Mouse (Mus musculus) adrenal gland, postnatal 10 days (tissue): Measurements from ENCODE around the gene Olfr1019. TPM values are rescaled to one million over a fixed set of nuclear protein-coding genes. Genes with fewer than 3 reads are reported as not detected.

ENCODE experiments used
- DNase-seq: peaks from one replicate; pipeline ENCODE4 v3.0.0; 2021; ENCODE audit warnings: mixed read lengths
- long read RNA-seq, 2 experiments: library from polyadenylated mRNA; stranded (forward); transcript quantifications; one replicate each; pipeline ENCODE4 v2.0.0; 2021
- total RNA-seq, 2 experiments: library from RNA; stranded (reverse); gene quantifications; 2 replicates each; pipeline ENCODE4 v1.2.3; 2021

Gene Olfr1019
- not detected for total RNA-seq
- long read RNA-seq, experiment 1: 0 reads
- long read RNA-seq, experiment 2: 0 reads

GRCm38 (mm10) chr2:85845383-85845782 lies at the start of gene Olfr1019:
TSS of gene Olfr1019 (minus strand) at chr2:85845483.
- DNase-seq: no peak

- no peak for DNase-seq
These were observed 40.1 kb upstream of the Olfr1019 start, which contains the start of gene Olfr1023 for GRCm38 (mm10) chr2:85885340-85885739. TSS of gene Olfr1023 (plus strand) at chr2:85885640.

GRCm38 (mm10) chr2:85868294-85868693 lies 23.0 kb upstream of the Olfr1019 start, which contains the start of gene Olfr1022:
TSS of gene Olfr1022 (plus strand) at chr2:85868594.
- DNase-seq: no peak

- DNase-seq: no peak
These were observed 1.4 kb upstream of the Olfr1019 start, which contains the start of gene Olfr1020 for GRCm38 (mm10) chr2:85846730-85847129. TSS of gene Olfr1020 (plus strand) at chr2:85847030.

GRCm38 (mm10) chr2:85818179-85818578 lies 27.1 kb downstream of the Olfr1019 start, which contains the start of gene Olfr1018:
TSS of gene Olfr1018 (plus strand) at chr2:85818479.
- no peak for DNase-seq

- DNase-seq: no peak
These were observed 40.8 kb downstream of the Olfr1019 start for GRCm38 (mm10) chr2:85804501-85804900.

- no peak for DNase-seq
These were observed 42.8 kb downstream of the Olfr1019 start, which contains the start of gene Olfr1016 for GRCm38 (mm10) chr2:85802444-85802843. TSS of gene Olfr1016 (minus strand) at chr2:85802544.

- DNase-seq: no peak
These were observed 53.0 kb downstream of the Olfr1019 start for GRCm38 (mm10) chr2:85792331-85792730.

Other genes starting within 250 kb of the Olfr1019 start
- not detected for gene Olfr1000, start 233.6 kb downstream of the Olfr1019 start, total RNA-seq
- not detected for gene Olfr1002, start 194.8 kb downstream of the Olfr1019 start, total RNA-seq
- not detected for gene Olfr154, start 181.0 kb downstream of the Olfr1019 start, total RNA-seq
- not detected for gene Olfr1006, start 166.7 kb downstream of the Olfr1019 start, total RNA-seq
- gene Olfr1008, start 156.1 kb downstream of the Olfr1019 start, total RNA-seq: not detected
- under 1 TPM in 1 of 2 experiments, not detected in 1; 0.24 TPM for gene Olfr1009, start 130.1 kb downstream of the Olfr1019 start, total RNA-seq
- not detected for gene Olfr1012, start 82.7 kb downstream of the Olfr1019 start, total RNA-seq
- gene Olfr1013, start 78.4 kb downstream of the Olfr1019 start, total RNA-seq: under 1 TPM; 0.12 to 0.15 TPM
- not detected for gene Olfr1014, start 72.8 kb downstream of the Olfr1019 start, total RNA-seq
- gene Olfr1015, start 63.5 kb downstream of the Olfr1019 start, total RNA-seq: not detected
- not detected for gene Olfr1016, start 42.9 kb downstream of the Olfr1019 start, total RNA-seq
- not detected for gene Olfr1018, start 27.0 kb downstream of the Olfr1019 start, total RNA-seq
- gene Olfr1020, start 1.5 kb upstream of the Olfr1019 start, total RNA-seq: not detected
- gene Olfr1022, start 23.1 kb upstream of the Olfr1019 start, total RNA-seq: not detected
- not detected for gene Olfr1023, start 40.2 kb upstream of the Olfr1019 start, total RNA-seq
- gene Olfr1024, start 59.6 kb upstream of the Olfr1019 start, total RNA-seq: not detected
- not detected for gene Olfr1025-ps1, start 69.7 kb upstream of the Olfr1019 start, total RNA-seq
- gene Olfr1026, start 76.1 kb upstream of the Olfr1019 start, total RNA-seq: not detected
- not detected for gene Olfr1028, start 105.0 kb upstream of the Olfr1019 start, total RNA-seq
- gene Olfr1029, start 128.4 kb upstream of the Olfr1019 start, total RNA-seq: not detected
- gene Olfr1030, start 133.8 kb upstream of the Olfr1019 start, total RNA-seq: not detected
- gene Olfr1031, start 144.8 kb upstream of the Olfr1019 start, total RNA-seq: not detected
- gene Olfr1032, start 160.1 kb upstream of the Olfr1019 start, total RNA-seq: not detected
- gene Olfr1033, start 175.2 kb upstream of the Olfr1019 start, total RNA-seq: 1 to 10 TPM; 2.8 to 3.9 TPM
- under 1 TPM; 0.12 to 0.15 TPM for gene Olfr1034, start 200.4 kb upstream of the Olfr1019 start, total RNA-seq
- gene Olfr1036, start 228.5 kb upstream of the Olfr1019 start, total RNA-seq: not detected
- not detected for gene Olfr1037, start 241.9 kb upstream of the Olfr1019 start, total RNA-seq